Mouse (Mus musculus): Measurements from ENCODE around the gene Btnl10. TPM values are rescaled to one million over a fixed set of nuclear protein-coding genes. Genes with fewer than 3 reads are reported as not detected.

Gene Btnl10
- total RNA-seq, 2 experiments from 2014 or later = 0.12 to 0.29 TPM

DNA sequence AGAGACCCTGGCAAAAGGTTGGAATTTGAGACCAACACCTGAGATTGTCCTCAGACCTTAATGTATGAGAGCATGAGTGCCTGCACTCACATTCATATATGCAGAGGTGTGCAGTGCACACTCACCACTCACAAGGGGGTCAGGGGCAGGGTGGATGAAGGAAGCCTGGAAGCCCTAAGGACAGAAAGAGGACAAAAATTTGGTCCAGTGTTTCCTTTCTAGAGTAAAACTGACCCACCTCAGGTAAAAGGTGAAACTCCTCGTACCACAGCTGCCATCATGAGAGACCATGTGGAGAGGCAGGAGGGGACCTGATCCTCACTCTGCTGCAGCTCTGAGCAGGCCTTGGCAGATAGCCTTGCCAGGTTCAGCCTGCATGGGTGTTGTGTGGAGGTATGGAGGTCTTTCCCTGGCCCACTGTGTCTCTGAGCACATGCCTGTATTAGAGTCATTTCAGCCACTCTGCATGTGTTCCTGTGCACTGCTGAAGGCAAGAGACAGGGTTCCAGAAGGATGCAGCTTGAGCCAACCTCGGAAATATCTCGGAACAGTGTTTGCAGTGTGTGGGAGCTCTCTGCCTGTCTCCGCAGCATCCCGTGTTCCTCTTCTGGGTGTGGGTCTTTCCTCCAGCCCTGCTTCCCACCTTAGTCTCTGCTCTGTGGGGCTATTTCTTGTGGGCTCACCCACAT lies 39.7 kb downstream of the Btnl10 start:
- no peak for DNase-seq (ENCODE audit: low spot score in 2 of 2)

DNA sequence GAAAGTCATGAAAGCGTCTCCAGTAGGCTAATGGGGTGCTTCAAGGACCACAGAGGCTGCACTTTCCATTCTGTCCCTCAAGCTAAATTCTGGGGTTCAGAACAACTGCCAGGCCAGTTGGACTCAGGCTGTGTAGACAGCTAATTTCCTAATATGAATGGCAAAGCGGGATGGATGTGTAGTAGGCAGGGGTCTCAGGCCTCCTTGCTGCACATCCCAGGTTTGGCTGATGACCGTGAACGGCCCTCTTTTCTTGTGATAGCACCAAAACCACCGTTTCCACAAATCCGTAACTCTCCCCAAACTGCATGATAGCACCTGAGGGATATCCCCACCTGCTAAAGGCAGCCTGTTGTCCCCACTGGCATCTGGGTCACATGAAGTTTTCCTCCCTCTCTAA lies 40.8 kb downstream of the Btnl10 start:
- DNase-seq (ENCODE audit: low spot score in 2 of 2) = no peak

GRCm38 (mm10) chr11:58959186-58959825 lies 41.6 kb downstream of the Btnl10 start:
- no peak for DNase-seq (ENCODE audit: low spot score in 2 of 2)

GRCm38 (mm10) chr11:58959921-58960465 lies 42.3 kb downstream of the Btnl10 start:
- DNase-seq (ENCODE audit: low spot score in 2 of 2) = peak; percentile 77 to 80

GRCm38 (mm10) chr11:58961364-58962177 lies 43.9 kb downstream of the Btnl10 start:
- no peak for DNase-seq (ENCODE audit: low spot score in 2 of 2)

GRCm38 (mm10) chr11:58963543-58963942 lies 45.8 kb downstream of the Btnl10 start:
- no peak for DNase-seq (ENCODE audit: low spot score in 2 of 2)

DNA sequence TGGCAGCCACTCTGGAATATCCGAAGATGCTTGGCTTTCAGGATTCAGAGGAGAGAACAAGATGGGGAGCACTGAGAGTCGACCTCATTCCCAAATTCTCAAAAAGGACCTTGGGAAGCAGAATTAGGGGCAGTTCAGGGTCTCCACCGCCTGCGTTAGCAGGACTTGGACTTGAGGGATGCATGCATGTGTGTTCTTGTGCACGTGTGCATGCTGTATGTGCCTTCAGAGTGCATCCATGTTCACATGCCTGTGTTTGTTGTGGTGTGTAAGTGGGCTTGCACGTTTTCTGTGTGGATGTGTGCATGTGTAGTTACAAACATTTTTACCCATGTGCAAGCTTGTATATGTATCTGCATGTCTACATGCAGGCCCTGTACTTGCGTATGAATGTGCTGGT lies 46.5 kb downstream of the Btnl10 start:
- no peak for DNase-seq (ENCODE audit: low spot score in 2 of 2)

DNA sequence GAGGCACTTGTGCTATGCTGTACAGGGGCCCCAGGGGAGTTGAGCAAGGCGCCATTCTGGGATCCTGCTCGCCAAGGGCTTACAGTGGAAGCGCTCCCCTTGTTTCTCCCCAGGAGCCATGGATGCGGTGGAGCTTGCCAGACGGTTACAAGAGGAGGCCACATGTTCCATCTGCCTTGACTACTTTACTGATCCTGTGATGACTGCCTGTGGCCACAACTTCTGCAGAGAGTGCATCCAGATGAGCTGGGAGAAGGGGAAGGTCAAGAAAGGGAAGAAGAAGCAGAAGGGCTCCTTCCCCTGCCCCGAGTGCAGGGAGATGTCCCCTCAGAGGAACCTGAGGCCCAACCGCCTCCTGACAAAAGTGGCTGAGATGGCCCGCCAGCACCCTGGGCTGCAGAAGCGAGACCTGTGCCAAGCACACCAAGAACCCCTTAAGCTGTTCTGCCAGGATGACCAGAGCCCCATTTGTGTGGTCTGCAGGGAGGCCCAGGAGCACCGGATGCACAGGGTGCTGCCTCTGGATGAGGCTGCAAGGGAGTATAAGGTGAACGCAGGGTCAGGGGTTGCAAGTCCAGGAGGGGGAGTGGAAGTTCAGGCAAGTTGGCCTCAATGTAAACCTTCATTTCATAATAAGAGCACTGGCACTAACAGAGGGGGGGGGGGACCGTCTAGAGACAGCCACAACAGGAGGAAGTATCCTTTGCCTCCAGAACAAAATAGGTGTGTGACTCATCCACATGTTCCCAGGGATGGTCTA lies 47.5 kb downstream of the Btnl10 start:
- no peak for DNase-seq (ENCODE audit: low spot score in 2 of 2)

DNA sequence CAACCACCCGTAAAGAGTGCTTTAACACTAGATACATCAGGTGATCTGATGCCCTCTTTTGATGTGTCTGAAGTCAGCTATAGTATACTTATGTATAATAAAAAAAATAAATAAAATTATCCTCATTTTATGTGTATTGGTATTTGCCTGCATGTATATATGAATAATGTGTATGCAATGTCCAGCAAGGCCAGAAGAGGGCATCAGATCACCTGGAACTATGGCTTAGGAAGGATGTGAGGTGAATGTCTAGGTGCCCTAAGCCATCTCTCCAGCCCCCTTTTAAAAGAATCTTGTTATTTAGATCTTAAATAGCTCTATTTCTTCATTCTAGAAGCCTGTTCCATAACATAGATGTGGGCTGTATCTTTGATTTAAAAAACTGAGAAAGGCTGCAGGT lies 49.6 kb downstream of the Btnl10 start:
- DNase-seq (ENCODE audit: low spot score in 2 of 2) = no peak

GRCm38 (mm10) chr11:58968551-58968950 lies 50.8 kb downstream of the Btnl10 start:
- no peak for DNase-seq (ENCODE audit: low spot score in 2 of 2)

DNA sequence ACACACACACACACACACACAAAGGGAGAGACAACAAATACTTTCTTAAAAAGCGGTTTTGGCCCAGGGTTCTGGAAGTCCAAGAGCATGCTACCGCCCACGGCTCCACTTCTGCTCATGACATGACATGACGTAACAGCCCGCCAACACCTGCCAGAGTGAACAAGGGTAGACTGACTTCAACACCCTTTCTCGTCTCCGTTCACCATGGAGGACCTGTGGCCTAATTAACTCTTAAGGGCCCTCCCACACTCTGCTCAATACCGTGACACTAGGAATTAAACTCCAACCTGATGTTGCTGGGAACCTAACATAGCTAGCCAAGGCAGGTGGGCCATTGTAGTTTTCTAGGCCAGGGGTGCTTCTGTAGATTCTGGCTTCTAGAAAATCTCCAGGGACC lies 51.3 kb downstream of the Btnl10 start:
- no peak for DNase-seq (ENCODE audit: low spot score in 2 of 2)

- no peak for DNase-seq (ENCODE audit: low spot score in 2 of 2)
These were observed 52.0 kb downstream of the Btnl10 start for GRCm38 (mm10) chr11:58969659-58970058.

DNA sequence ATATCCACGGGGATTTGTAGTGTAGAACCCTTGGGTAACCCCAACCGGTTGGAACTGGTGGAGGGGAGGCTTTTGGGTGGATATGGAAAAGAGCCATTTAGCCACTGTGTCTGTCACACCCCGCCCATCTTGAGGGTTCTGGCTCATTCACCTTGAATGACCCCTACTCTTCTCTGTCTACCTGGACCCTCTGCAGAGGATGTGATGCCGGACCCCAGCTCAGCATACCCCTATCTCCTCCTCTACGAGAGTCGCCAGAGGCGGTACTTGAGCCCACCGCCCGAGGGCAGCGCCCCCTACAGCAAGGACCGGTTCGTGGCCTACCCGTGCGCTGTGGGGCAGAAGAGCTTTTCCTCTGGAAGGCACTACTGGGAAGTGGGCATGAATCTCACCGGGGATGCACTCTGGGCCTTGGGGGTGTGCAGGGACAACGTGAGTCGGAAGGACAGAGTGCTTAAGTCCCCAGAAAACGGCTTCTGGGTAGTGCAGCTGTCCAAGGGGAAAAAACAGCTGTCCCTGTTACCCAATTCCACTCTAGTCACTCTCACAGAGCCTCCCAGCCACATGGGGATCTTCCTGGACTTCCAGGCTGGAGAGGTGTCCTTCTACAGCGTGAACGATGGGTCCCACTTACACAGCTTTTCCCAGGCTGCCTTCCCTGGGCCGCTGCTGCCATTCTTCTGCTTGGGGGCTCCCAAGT lies 53.3 kb downstream of the Btnl10 start:
- no peak for DNase-seq (ENCODE audit: low spot score in 2 of 2)

GRCm38 (mm10) chr11:58971796-58972195 lies 54.1 kb downstream of the Btnl10 start:
- DNase-seq (ENCODE audit: low spot score in 2 of 2) = no peak

- no peak for DNase-seq (ENCODE audit: low spot score in 2 of 2)
These were observed 56.7 kb downstream of the Btnl10 start for GRCm38 (mm10) chr11:58974414-58974813.

Small RNA genes lying within 50 kb of the gene (microRNA-seq; reads per million reads assigned to microRNA genes)
- 0 to 0.28 reads per million in 2 experiments for gene Gm44313

Other genes with a start within 250 kb of the Btnl10 start
- not detected for gene Olfr320, start 236.8 kb upstream of the Btnl10 start, total RNA-seq (2021)
- gene Olfr319, start 218.7 kb upstream of the Btnl10 start, total RNA-seq (2021) = not detected
- under 1 TPM; 0.09 to 0.17 TPM for gene Olfr318, start 193.9 kb upstream of the Btnl10 start, total RNA-seq (2021)
- gene Olfr317, start 178.7 kb upstream of the Btnl10 start, total RNA-seq (2021) = under 1 TPM; 0.24 to 0.28 TPM
- gene Olfr316, start 165.2 kb upstream of the Btnl10 start, total RNA-seq (2021) = under 1 TPM; 0.31 to 0.37 TPM
- not detected for gene Olfr315, start 144.7 kb upstream of the Btnl10 start, total RNA-seq (2021)
- gene Olfr314, start 135.0 kb upstream of the Btnl10 start, total RNA-seq (2021) = not detected
- 1 to 10 TPM; 6.0 to 6.1 TPM for gene Fam183b, start 115.9 kb upstream of the Btnl10 start, total RNA-seq (2021)
- not detected for gene Olfr313, start 102.9 kb upstream of the Btnl10 start, total RNA-seq (2021)
- not detected for gene Olfr312, start 88.7 kb upstream of the Btnl10 start, total RNA-seq (2021)
- gene Olfr311, start 78.7 kb upstream of the Btnl10 start, total RNA-seq (2021) = not detected
- gene Gm12258, start 70.8 kb upstream of the Btnl10 start, total RNA-seq (2021) = 10 to 100 TPM; 16.7 to 18.5 TPM
- 10 to 100 TPM in 1 of 2 experiments, 1 to 10 TPM in 1; 6.8 to 12.1 TPM for gene 2810021J22Rik, start 50.7 kb upstream of the Btnl10 start, total RNA-seq (2021)
- 1 to 10 TPM; 8.8 to 8.9 TPM for gene Zfp39, start 13.7 kb upstream of the Btnl10 start, total RNA-seq (2021)
- 100 to 1,000 TPM; 501 to 506 TPM for gene Rnf187, start 21.0 kb downstream of the Btnl10 start, total RNA-seq (2021)
- 100 to 1,000 TPM; 117 to 123 TPM for gene Hist3h2ba, start 31.0 kb downstream of the Btnl10 start, total RNA-seq (2021)
- gene Hist3h2a, start 36.8 kb downstream of the Btnl10 start, total RNA-seq (2021) = 10 to 100 TPM; 59.7 to 62.5 TPM
- gene Trim17, start 36.8 kb downstream of the Btnl10 start, total RNA-seq (2021) = 1 to 10 TPM; 3.8 to 4.0 TPM
- gene Trim11, start 60.2 kb downstream of the Btnl10 start, total RNA-seq (2021) = 10 to 100 TPM; 25.5 to 27.9 TPM
- 1 to 10 TPM; 2.2 to 2.4 TPM for gene Obscn, start 218.5 kb downstream of the Btnl10 start, total RNA-seq (2021)
- gene Iba57, start 245.8 kb downstream of the Btnl10 start, total RNA-seq (2021) = 1 to 10 TPM; 7.7 to 9.9 TPM